Mouse (Mus musculus): Measurements from ENCODE around the gene Exd2.
"Not testable (repeated sequence)": the region's sequence is repeated elsewhere in the genome, so short reads cannot be mapped to it uniquely, and the experiment has no call there.

The Exd2 gene

GRCm38 (mm10) chr12:80462942-80463651 lies at the start of gene Exd2:
Gene Exd2, plus strand, starts transcription at chr12:80463095.
- peak; percentile 94 for DNase-seq

GRCm38 (mm10) chr12:80415100-80415499 lies 47.8 kb upstream of the Exd2 start:
- no peak for DNase-seq

GRCm38 (mm10) chr12:80427683-80428082 lies 35.2 kb upstream of the Exd2 start:
- DNase-seq: no peak

GRCm38 (mm10) chr12:80433266-80433665 lies 29.6 kb upstream of the Exd2 start:
- no peak for DNase-seq

GRCm38 (mm10) chr12:80434601-80434960 lies 28.3 kb upstream of the Exd2 start:
- DNase-seq: peak; percentile 40

GRCm38 (mm10) chr12:80434961-80435691 lies 27.8 kb upstream of the Exd2 start:
- DNase-seq: peak; percentile 71

- DNase-seq: no peak
These were observed 27.0 kb upstream of the Exd2 start for GRCm38 (mm10) chr12:80435887-80436286.

GRCm38 (mm10) chr12:80436336-80436976 lies 26.4 kb upstream of the Exd2 start, which contains the start of gene Dcaf5:
Gene Dcaf5, minus strand, starts transcription at chr12:80436601.
- peak; percentile 71 for DNase-seq

- DNase-seq: peak; percentile 37
These were observed 25.7 kb upstream of the Exd2 start for GRCm38 (mm10) chr12:80437051-80437675.

- peak; percentile 29 for DNase-seq
These were observed 21.9 kb upstream of the Exd2 start for GRCm38 (mm10) chr12:80440957-80441356.

- no peak for DNase-seq
These were observed 18.3 kb upstream of the Exd2 start for GRCm38 (mm10) chr12:80444525-80445109.

- no peak for DNase-seq
These were observed 9.4 kb upstream of the Exd2 start for GRCm38 (mm10) chr12:80453506-80453905.

- DNase-seq: no peak
These were observed 4.9 kb upstream of the Exd2 start for GRCm38 (mm10) chr12:80458033-80458432.

- DNase-seq: not testable (repeated sequence)
These were observed 501 bp upstream of the Exd2 start for GRCm38 (mm10) chr12:80462292-80462896.

- DNase-seq: peak; percentile 12
These were observed 873 bp downstream of the Exd2 start for GRCm38 (mm10) chr12:80463666-80464269.

- no peak for DNase-seq
These were observed 7.3 kb downstream of the Exd2 start for GRCm38 (mm10) chr12:80470206-80470605.

GRCm38 (mm10) chr12:80471926-80472325 lies 9.0 kb downstream of the Exd2 start:
- no peak for DNase-seq

GRCm38 (mm10) chr12:80473731-80474130 lies 10.8 kb downstream of the Exd2 start:
- no peak for DNase-seq

GRCm38 (mm10) chr12:80479986-80480385 lies 17.1 kb downstream of the Exd2 start:
- DNase-seq: no peak

GRCm38 (mm10) chr12:80483397-80483796 lies 20.5 kb downstream of the Exd2 start:
- DNase-seq: no peak

GRCm38 (mm10) chr12:80493311-80493710 lies 30.4 kb downstream of the Exd2 start:
- DNase-seq: no peak

GRCm38 (mm10) chr12:80495691-80496090 lies 32.8 kb downstream of the Exd2 start:
- DNase-seq: no peak
